Mouse (Mus musculus): ENCODE measurements at regions not wholly inside any gene's neighbourhood (a gene's known extent, or its start where the extent isn't known, plus 50 kb on each side); places are given as distances from the start of the nearest gene placed in this dataset.

- 39% methylated on average over 3 of the region's 3 CpGs for WGBS
- Histone ChIP-seq H3K4me1 (ENCODE audit: control insufficient read depth, insufficient read depth, insufficient read length, low read length) (0 out of 2 replicates have a peak, but pooled peaks cover under 1% of the 10 kb centered on the region), H3K36me3 (ENCODE audit: control insufficient read depth, insufficient read depth, low read length) (no peaks in the 10 kb centered on the region), H3K27ac (ENCODE audit: insufficient read depth, low read depth, low read length) (no peak overlapping the region; the same call in 1 of the 2 replicates), H3K4me3 (ENCODE audit: low read depth, low read length) (no peak overlapping the region), H3K27me3 (ENCODE audit: control insufficient read depth, insufficient read depth, low read length) (no peaks in the 10 kb centered on the region)
- TF ChIP-seq POLR2A (IDR thresholded peaks at IDR 0.05; ENCODE audit: low read depth, low read length) (no peak), CTCF (IDR thresholded peaks at IDR 0.05; ENCODE audit: extremely low read depth, insufficient read length, insufficient replicate concordance, low read depth, low read length) (no peak)
These were observed 154.4 kb downstream of the Thbs2 start for GRCm38 (mm10) chr17:14539651-14540050.

GRCm38 (mm10) chr17:14539191-14539590 lies 154.8 kb downstream of the Thbs2 start:
- H3K27me3 ChIP-seq (ENCODE audit: control insufficient read depth, insufficient read depth, low read length) = no peaks in the 10 kb centered on the region
- peaks cover 3% of the 10 kb centered on the region; the same call in 1 of the 2 replicates for H3K4me1 ChIP-seq (ENCODE audit: control insufficient read depth, insufficient read depth, insufficient read length, low read length)

DNA sequence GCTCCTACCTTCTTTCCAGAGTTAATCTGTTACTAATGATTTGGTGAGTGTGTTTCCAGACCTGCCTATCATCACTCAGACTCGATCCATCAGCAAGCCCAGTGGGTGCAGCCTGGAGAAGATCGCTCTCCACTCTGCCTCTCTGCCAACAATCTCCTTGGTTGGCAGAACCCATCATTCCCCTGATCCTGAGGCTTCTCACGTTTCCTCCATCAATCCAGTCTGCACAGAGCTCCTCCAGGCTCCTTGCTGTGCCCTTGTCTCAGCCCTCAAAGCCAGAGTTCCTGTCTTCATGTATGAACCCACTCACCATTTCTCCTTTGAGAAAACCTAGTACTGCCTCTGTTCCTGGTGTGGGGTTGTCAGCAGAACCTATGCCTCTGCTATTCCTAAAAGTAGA lies 155.5 kb downstream of the Thbs2 start:
- Histone ChIP-seq H3K4me3 (ENCODE audit: low read depth, low read length) (no peak overlapping the region), H3K27me3 (ENCODE audit: control insufficient read depth, insufficient read depth, low read length) (no peaks in the 10 kb centered on the region), H3K4me1 (ENCODE audit: control insufficient read depth, insufficient read depth, insufficient read length, low read length) (peaks cover 3% of the 10 kb centered on the region; the same call in 1 of the 2 replicates), H3K27ac (ENCODE audit: insufficient read depth, low read depth, low read length) (no peak overlapping the region), H3K36me3 (ENCODE audit: control insufficient read depth, insufficient read depth, low read length) (no peaks in the 10 kb centered on the region)
- 59% methylated on average over 3 of the region's 3 CpGs for WGBS
- no peak for TF ChIP-seq CTCF (IDR thresholded peaks at IDR 0.05; ENCODE audit: extremely low read depth, insufficient read length, insufficient replicate concordance, low read depth, low read length)
- no peak for TF ChIP-seq POLR2A (IDR thresholded peaks at IDR 0.05; ENCODE audit: low read depth, low read length)

More at GRCm38 (mm10) chr17:14539191-14539590, 154.8 kb downstream of the Thbs2 start:
- Histone ChIP-seq H3K36me3 (ENCODE audit: control insufficient read depth, insufficient read depth, low read length) (no peaks in the 10 kb centered on the region), H3K4me3 (ENCODE audit: low read depth, low read length) (no peak overlapping the region), H3K27ac (ENCODE audit: insufficient read depth, low read depth, low read length) (no peak overlapping the region)
- WGBS = 42% methylated on average over 3 of the region's 3 CpGs
- TF ChIP-seq POLR2A (IDR thresholded peaks at IDR 0.05; ENCODE audit: low read depth, low read length) = no peak

DNA sequence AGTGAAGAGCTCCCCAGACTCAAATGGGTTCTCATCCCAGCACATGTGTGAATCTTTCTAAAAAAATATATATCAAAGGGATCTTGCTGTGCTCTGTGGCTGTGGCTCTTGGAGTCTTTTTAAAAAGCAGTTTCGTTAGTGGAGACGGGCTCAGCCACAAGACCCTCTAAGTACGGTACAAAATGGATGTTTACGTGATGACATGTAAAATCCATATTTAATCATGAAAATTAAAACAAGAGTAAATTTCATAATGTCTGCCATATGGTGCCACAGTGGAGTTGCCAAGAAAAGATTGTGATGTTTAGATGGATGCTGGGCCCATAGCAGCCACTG lies 161.1 kb downstream of the Thbs2 start:
- no peak for TF ChIP-seq CTCF (IDR thresholded peaks at IDR 0.05; ENCODE audit: extremely low read depth, insufficient read length, insufficient replicate concordance, low read depth, low read length)
- TF ChIP-seq POLR2A (IDR thresholded peaks at IDR 0.05; ENCODE audit: low read depth, low read length) = no peak
- Histone ChIP-seq H3K27ac (ENCODE audit: insufficient read depth, low read depth, low read length) (no peak overlapping the region), H3K4me3 (ENCODE audit: low read depth, low read length) (no peak overlapping the region), H3K4me1 (ENCODE audit: control insufficient read depth, insufficient read depth, insufficient read length, low read length) (peaks cover 3% of the 10 kb centered on the region; the same call in 1 of the 2 replicates), H3K36me3 (ENCODE audit: control insufficient read depth, insufficient read depth, low read length) (no peaks in the 10 kb centered on the region), H3K27me3 (ENCODE audit: control insufficient read depth, insufficient read depth, low read length) (no peaks in the 10 kb centered on the region)
- WGBS = 92% methylated on average over 4 of the region's 4 CpGs

- Histone ChIP-seq H3K36me3 (ENCODE audit: control insufficient read depth, insufficient read depth, low read length) (no peaks in the 10 kb centered on the region), H3K4me1 (ENCODE audit: control insufficient read depth, insufficient read depth, insufficient read length, low read length) (peaks cover 3% of the 10 kb centered on the region; the same call in 1 of the 2 replicates), H3K27ac (ENCODE audit: insufficient read depth, low read depth, low read length) (no peak overlapping the region), H3K27me3 (ENCODE audit: control insufficient read depth, insufficient read depth, low read length) (no peaks in the 10 kb centered on the region), H3K4me3 (ENCODE audit: low read depth, low read length) (no peak overlapping the region)
- no peak for TF ChIP-seq POLR2A (IDR thresholded peaks at IDR 0.05; ENCODE audit: low read depth, low read length)
- no peak for TF ChIP-seq CTCF (IDR thresholded peaks at IDR 0.05; ENCODE audit: extremely low read depth, insufficient read length, insufficient replicate concordance, low read depth, low read length)
- 61% methylated on average over 8 of the region's 8 CpGs for WGBS
These were observed 161.6 kb downstream of the Thbs2 start for GRCm38 (mm10) chr17:14532298-14532978.

GRCm38 (mm10) chr17:14531796-14532195 lies 162.2 kb downstream of the Thbs2 start:
- no peak for TF ChIP-seq CTCF (IDR thresholded peaks at IDR 0.05; ENCODE audit: extremely low read depth, insufficient read length, insufficient replicate concordance, low read depth, low read length)
- no peak for TF ChIP-seq POLR2A (IDR thresholded peaks at IDR 0.05; ENCODE audit: low read depth, low read length)
- Histone ChIP-seq H3K4me1 (ENCODE audit: control insufficient read depth, insufficient read depth, insufficient read length, low read length) (peaks cover 3% of the 10 kb centered on the region; the same call in 1 of the 2 replicates), H3K36me3 (ENCODE audit: control insufficient read depth, insufficient read depth, low read length) (no peaks in the 10 kb centered on the region), H3K27ac (ENCODE audit: insufficient read depth, low read depth, low read length) (no peak overlapping the region), H3K4me3 (ENCODE audit: low read depth, low read length) (no peak overlapping the region), H3K27me3 (ENCODE audit: control insufficient read depth, insufficient read depth, low read length) (no peaks in the 10 kb centered on the region)
- WGBS = 74% methylated on average over 3 of the region's 3 CpGs

DNA sequence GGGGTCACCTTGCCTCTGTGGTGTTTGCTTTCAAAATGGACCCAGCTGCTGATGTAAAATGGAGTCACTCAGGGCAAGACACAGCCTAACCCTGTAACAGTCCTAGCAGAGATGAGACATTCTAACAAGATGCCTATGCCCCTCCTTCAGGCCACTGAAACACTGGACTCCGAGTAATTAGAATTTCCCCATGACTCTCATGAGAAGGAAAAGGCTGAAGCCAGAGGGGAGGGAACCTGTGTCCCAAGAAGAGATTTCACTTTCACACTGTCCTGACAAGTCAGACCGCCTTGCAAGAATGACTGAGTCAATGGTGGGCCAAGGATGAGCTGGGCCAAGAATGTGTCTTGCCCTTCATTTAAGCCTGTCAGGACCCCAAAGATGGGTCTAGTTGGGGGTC lies 166.3 kb downstream of the Thbs2 start:
- 75% methylated on average over 2 of the region's 2 CpGs for WGBS

More for the DNA sequence above, 166.3 kb downstream of the Thbs2 start:
- Histone ChIP-seq H3K36me3 (ENCODE audit: control insufficient read depth, insufficient read depth, low read length) (no peaks in the 10 kb centered on the region), H3K27ac (ENCODE audit: insufficient read depth, low read depth, low read length) (no peak overlapping the region), H3K4me3 (ENCODE audit: low read depth, low read length) (no peak overlapping the region), H3K27me3 (ENCODE audit: control insufficient read depth, insufficient read depth, low read length) (no peaks in the 10 kb centered on the region), H3K4me1 (ENCODE audit: control insufficient read depth, insufficient read depth, insufficient read length, low read length) (no peaks in the 10 kb centered on the region)
- TF ChIP-seq CTCF (IDR thresholded peaks at IDR 0.05; ENCODE audit: extremely low read depth, insufficient read length, insufficient replicate concordance, low read depth, low read length) = no peak
- no peak for TF ChIP-seq POLR2A (IDR thresholded peaks at IDR 0.05; ENCODE audit: low read depth, low read length)
